Mouse (Mus musculus): ENCODE measurements at regions not wholly inside any gene's neighbourhood (a gene's known extent, or its start where the extent isn't known, plus 50 kb on each side); places are given as distances from the start of the nearest gene placed in this dataset.

DNA sequence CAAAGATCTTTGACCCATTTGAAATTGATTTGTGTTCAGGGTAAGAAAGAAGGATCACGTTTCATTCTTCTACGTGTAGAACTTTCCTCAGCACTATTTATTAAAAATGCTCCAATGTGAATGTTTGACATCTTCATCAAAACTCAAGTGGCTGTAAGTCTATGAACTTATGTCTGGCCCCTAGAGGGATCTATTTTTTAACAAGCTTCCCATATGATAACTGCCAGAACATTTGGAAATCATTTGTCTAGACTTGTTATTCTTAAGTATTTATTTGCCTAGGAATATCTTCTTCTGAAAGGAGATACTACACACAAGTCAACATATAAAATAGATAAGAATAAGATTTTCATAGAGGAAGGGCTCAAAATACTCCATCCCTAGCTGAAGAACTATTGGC, 265.2 kb downstream of the Mreg start:
- DNase-seq: no peak

- DNase-seq: peak; percentile 73
These were observed 267.0 kb downstream of the Mreg start for GRCm38 (mm10) chr1:71945070-71945469.

GRCm38 (mm10) chr1:71944531-71944930, 267.6 kb downstream of the Mreg start:
- DNase-seq: no peak

DNA sequence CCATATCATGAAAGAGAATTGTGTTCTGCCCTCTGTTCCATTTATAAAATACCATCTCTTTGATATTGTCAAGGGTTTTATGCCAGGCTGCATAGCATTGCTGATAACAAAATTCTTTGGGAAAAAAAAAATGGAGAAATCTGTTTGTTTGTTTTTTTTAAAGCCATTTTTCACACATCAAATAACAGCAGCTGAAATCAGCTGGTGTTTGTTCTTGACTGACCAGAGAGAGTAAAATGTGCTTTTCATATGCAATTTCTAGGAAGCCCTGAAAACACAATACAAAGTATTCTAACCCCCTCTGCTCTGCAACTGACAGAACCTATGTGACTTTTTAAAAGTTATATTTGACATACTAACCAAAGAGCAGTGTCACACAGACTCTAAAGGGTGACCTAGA, 270.0 kb downstream of the Mreg start:
- no peak for DNase-seq

- no peak for DNase-seq
These were observed 270.4 kb downstream of the Mreg start for GRCm38 (mm10) chr1:71941688-71942087.

DNA sequence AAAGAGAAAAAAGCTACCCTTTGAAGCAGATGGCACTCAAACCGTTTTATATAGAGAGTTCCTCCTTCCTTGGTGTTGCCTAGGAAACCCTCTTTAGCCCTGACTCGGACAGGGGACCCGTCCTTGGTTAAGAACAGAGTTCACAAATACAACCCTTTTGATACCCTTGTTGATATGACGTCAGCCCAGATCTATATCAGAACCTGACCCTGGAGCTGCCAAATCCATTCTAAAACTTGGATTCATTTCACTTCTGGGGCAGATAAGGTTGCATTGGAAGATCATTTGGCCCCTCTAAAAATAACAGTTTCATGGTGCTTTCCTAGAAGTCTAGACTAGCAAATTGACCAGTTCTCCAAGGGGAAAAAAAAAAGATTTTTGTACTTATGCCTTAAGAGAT, 271.2 kb downstream of the Mreg start:
- peak; percentile 38 for DNase-seq

- DNase-seq: peak; percentile 18
These were observed 273.6 kb downstream of the Mreg start for GRCm38 (mm10) chr1:71938323-71939007.

DNA sequence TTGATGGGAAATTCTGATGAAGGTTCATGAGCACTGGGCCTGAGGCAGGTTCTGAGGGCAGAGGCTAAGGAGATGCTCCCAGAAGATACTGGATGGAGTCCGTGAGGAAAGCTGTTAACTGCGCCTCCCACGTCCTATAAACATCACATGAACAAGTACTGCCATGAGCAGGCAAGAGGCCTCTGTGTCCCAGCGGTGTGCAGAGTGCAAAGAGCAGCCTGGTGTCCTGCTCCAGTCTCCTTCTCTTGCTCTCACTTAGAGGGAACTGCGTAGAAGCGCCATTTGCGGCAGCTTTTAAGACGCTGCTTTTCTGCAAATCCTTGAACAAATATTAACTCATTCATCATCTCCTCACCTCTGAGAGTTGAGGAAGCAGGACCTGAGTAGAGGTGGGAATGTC, 274.2 kb downstream of the Mreg start:
- DNase-seq: no peak

- DNase-seq: no peak
These were observed 274.9 kb downstream of the Mreg start for GRCm38 (mm10) chr1:71937168-71937567.

DNA sequence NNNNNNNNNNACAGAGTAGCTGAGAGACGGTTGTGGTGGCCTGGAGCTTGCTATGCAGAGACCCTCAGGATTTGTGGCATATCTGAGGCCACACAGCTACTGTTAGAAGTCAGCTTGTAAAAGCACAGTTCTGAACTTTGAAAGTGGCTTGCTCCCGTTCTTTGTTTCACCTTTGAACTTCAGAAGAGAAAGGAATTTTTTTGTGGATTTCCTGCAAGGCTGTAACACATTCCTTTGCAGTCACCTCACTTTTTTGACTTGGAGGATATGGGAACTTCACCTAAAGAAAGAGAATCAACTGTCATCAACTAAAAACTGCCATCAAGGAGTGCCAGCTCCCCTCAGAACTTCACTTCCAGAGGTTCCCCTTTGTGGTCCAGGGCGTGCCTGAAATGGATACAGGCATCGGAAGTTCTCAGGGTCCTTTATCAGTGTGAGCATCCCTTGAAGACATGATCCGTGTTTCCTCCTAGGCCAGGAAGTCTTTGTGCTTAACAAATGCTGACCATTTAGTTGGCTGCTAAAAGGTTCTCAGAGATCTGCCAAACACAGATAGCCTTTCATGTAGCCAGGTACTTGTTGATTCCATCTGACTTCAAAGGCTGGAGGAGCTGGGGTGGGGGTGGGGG, 275.5 kb downstream of the Mreg start:
- DNase-seq: no peak

DNA sequence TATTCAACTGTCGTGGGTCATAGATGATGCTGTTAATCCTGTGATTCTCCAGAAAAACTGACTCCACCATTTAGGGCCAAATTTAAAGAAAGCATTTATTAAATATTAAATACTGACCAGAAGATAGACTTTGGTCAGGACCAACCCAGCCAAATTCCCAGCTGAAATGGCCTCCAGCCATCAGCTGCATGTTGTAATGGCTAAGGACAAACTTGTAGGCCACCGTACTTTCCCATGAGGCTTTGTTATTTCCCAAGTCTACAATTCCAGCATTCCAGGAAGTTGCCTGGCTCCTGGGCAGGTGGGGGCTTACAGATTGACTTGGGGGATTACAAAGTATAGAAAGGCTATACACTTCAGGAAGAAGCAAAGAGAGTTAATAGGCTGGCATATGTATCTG, 272.5 kb upstream of the Fn1 start:
- no peak for DNase-seq

- no peak for DNase-seq
These were observed 271.9 kb upstream of the Fn1 start for GRCm38 (mm10) chr1:71924884-71925283.

DNA sequence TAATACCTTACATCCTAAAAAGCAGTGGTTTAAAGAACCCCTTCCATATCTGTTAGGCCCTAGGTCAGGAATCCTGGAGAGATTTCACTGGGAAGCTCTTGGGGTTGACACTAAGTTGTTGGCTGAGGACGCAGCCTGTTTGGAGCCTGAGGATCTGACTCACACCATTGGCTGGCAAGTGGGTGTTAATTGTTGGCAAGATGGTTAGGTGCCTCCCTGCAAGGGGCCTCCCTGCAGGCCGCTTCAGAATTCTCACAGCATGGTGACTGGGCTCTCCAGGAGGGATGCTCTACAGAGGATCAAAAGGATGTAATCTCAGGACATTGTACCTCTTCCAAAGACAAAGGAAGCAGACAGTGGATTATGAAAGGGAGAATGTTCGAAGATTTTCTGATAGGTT, 270.7 kb upstream of the Fn1 start:
- DNase-seq: no peak

DNA sequence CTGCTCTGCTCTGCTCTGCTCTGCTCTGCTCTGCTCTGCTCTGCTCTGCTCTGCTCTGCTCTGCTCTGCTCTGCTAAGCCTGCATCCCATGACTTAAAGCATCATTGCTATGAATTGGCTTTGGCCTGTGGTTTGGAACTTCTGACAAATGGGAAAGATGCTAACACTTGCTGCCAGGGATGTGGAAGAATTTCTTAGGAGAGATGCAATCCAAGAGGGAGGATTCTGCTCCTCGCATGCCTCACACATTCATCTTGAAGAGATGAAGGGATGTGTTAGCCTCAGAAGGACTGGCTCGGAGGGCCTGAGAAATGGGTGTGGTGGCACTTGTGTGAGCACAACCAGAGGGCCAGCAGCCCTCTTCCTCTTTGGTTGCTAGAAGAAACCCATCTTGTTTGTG, 268.5 kb upstream of the Fn1 start:
- no peak for DNase-seq

DNA sequence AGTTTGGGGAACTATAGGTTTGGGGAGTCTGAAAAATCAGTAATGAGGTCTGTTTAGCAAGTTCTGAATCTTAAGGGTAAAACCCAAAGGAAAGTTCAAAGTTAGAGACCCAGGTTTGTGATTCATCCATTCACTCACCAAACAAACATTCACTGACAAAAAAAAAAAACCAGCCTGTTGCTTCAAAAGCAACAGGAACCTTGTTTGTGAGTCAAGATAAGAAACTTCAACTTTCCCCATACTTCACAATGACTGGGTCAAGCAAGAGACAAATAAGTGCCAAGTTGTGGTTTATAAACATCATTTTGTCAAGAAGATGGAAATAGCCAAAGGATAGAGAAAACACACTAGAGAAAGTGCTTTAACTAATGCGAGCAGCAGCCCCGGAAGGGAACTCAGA, 266.9 kb upstream of the Fn1 start:
- DNase-seq: no peak

DNA sequence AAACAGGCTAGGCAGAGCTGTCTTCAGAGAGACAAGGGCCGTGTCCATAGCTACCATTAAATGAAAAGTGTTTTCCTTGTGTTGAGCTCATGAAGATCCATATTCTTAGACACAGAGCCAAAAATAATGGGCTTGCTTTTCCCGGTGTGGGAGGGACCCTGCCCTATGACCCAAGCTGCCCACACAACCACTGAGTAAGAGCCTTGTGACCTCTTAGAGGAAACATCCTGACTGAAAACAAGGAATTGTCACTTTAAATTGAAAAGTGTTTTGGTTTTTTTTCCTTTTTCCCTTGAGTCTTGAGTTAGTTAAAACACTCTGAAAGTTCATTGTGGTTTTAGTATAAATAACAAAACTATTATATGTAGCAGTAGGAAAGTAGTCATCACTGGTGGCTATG, 264.0 kb upstream of the Fn1 start:
- no peak for DNase-seq

- DNase-seq: no peak
These were observed 261.4 kb upstream of the Fn1 start for GRCm38 (mm10) chr1:71914439-71914838.

DNA sequence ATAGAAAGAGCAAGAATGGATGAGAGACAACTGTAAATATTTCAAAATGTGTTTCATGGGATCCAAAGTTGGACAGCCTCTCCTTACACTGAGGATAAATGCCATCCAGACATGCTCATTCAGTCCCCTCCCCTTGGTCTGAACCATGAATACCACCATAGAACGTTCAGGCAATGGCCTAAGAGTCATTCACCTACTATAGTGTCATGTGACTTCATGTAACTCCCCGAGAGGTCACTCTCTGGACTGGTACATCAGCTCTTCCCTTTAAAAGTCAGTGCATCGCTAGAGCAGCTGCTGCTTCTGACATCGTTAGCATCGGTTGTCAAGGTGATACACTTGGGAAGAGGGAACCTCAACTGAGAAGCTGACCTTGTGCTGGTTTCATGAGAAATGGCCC, 260.2 kb upstream of the Fn1 start:
- DNase-seq: no peak

DNA sequence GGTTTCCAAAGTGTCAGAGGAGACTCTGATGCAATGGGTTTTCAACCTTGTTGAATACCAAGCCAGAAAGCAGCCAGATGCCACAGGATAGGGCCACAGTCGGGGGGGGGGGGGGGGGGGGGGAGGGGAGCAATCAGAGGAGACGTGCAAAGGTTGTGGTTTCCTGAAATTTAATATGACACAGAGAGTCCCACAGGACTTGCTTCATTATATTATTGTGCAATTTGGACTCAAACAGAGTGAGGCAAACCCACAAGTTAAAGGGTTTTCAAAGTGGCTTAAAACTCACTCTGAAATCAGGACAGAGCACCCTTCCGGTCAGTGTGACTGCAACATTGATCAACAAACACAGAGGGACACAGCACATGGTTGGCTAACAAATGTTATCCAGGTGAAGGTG, 259.4 kb upstream of the Fn1 start:
- peak; percentile 7 for DNase-seq

- no peak for DNase-seq
These were observed 257.1 kb upstream of the Fn1 start for GRCm38 (mm10) chr1:71910125-71910524.

DNA sequence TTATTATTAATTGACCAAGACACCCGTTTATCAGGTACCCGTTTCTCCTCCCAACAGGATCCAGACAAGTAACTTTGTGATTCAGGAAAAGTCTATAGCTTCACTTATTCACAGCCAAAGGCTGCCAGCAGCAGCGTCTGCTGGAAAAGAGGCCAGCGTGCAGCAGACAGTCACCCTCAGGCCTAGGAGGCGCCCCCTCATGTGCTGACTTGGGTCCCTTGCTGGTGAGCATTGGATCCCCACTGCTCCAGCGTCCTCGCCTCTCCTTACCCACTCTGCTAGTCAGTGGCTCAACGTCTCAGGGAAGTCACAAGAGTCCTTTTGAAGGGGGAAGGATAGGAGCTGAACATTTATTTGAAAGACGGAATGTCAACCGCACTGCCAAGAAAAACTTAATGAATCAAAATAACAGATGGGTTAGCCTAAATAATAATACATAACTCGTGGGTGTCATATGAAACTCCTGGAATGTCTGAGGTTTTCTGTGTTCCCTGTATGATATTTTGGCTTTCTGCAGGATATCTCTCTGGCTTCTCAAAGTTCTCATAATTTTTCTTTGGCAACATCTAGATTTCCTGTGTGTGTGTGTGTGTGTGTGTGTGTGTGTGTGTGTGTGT, 256.6 kb upstream of the Fn1 start:
- DNase-seq: no peak

DNA sequence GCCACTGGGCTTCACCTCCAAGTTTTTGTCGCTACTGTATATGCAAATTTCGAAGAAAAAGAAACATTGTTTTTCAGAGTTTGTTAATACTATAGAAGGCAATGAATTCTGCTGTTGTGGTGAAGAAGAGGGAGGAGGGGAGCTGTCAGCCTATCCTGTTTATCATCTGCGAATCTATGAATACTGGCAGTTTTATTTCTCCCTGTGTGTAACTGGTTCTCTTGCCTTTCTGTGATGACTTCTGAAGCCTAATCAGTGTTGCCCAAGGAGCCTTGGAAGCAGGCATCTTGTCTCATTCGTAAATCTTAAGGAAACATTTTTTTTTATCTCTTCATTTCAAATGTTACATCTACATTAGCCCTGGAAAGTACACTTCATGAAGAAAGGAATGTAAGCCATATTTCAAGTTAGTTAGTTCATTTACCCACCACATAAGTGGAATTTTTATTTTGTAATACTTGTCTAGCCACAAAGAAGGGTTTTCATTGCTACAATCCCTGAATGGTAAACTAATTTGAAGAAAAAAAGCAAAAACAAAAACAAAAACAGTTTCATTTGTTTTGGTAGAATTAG, 251.5 kb upstream of the Fn1 start:
- DNase-seq: no peak
